Mouse (Mus musculus): ENCODE measurements around the gene Cpne4.

Gene Cpne4

DNA sequence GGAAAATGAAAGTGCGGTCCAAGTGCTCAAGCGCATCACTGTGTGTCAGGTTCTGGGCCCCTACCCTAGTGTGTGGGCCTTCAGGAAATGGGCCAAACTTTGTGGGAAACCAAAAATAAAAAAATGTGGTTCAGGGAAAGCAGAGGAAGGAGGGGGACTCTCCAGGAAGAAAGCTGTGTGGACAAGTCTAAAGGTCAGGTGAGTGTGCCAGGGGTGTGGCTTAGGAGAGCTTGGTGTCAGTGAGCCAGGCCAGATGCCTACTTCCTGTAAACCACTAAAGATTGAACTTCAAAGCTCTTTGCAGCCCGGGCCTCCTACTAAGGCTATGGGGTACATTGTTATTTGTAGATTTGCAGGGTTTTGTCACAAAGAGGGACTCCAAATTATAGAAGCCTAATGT, 327.1 kb downstream of the Cpne4 start:
- no peak for DNase-seq (ENCODE audit: low read depth, low spot score)

- no peak for DNase-seq (ENCODE audit: low read depth, low spot score)
Observed at GRCm38 (mm10) chr9:104877014-104877413, 329.9 kb downstream of the Cpne4 start.

DNA sequence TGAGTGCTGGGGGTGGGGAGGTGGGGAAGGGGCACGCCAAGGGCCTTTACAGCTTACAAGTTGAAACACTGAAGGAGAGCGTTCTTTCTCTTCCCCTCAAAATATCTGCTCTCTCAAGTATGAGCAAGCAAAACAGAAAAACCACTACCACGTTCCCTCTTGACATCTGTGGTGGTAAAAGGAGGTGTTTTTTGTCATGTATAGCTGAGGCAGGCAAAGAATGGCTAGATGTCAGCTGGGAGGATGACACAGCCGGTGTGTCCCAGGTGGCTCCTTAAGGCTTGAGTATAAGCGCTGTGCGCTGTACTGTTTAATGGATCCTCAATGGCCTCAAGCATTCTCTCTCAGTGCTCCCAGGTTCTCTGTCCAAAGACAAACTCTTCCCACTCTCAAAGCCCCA, 331.5 kb downstream of the Cpne4 start:
- DNase-seq (ENCODE audit: low read depth, low spot score), result no peak

DNA sequence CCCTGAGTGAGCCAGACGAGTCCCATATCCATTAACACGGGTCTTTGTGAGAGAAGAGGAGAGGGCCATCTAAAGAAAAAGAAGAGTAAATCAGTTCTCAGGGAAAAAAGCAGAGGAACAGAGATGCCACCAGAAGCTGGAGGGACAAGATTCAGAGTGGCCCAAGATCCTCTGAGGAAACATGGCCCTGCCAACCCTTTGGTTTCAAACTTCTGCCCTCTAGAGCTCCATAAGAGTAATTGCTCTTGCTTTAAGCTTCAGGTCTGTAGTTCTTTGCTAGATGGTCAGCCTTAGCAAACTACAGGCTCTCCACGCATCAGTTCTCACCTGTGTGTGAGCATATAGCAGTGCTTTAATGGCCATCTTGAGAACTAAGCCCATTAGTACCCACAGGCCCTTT, 343.4 kb downstream of the Cpne4 start:
- DNase-seq (ENCODE audit: low read depth, low spot score), result no peak

GRCm38 (mm10) chr9:104895360-104895759, 348.3 kb downstream of the Cpne4 start:
- DNase-seq (ENCODE audit: low read depth, low spot score), result no peak

- no peak for DNase-seq (ENCODE audit: low read depth, low spot score)
Observed at GRCm38 (mm10) chr9:104901118-104901517, 354.0 kb downstream of the Cpne4 start.

DNA sequence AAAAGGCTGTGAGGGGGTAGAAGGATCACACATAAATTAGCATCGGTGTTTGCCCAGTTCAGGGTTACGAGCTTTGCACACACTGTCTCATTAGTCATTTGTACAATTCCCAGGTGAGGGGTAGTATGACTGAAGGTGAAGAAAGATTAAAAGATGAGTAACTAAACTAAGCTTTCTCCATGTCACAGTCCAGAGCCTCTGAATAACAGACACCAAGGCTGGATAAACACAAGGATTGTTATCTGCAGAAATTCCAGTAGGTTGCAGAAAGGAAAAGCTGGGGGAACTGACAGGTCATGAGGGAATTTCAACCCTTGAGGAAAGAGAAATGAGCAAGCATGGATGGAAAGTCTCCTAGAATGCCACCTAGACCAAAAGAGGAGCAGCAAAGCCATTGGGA, 354.7 kb downstream of the Cpne4 start:
- no peak for DNase-seq (ENCODE audit: low read depth, low spot score)

GRCm38 (mm10) chr9:104912686-104913085, 365.6 kb downstream of the Cpne4 start:
- DNase-seq (ENCODE audit: low read depth, low spot score), result no peak

DNA sequence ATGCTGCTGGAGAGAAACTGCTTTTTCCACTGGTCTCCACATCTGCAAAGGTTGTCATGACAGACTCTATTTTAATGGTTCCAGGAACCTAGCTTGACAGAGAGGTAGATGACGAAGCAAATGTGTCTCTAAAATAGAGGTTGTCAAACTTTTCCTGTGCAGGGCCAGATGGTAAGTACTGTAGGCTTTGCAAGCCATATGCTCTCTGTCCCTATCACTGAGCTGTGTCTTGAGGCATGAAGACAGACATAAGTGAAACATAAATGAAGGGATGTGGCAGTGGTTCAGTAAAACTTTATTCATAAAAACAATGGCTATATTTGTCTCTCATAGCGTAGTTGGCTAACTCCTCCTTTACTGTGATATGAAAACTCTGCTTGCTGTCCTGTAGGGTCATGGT, 366.2 kb downstream of the Cpne4 start:
- no peak for DNase-seq (ENCODE audit: low read depth, low spot score)

- DNase-seq (ENCODE audit: low read depth, low spot score), result no peak
Observed at GRCm38 (mm10) chr9:104921197-104921596, 374.1 kb downstream of the Cpne4 start.

DNA sequence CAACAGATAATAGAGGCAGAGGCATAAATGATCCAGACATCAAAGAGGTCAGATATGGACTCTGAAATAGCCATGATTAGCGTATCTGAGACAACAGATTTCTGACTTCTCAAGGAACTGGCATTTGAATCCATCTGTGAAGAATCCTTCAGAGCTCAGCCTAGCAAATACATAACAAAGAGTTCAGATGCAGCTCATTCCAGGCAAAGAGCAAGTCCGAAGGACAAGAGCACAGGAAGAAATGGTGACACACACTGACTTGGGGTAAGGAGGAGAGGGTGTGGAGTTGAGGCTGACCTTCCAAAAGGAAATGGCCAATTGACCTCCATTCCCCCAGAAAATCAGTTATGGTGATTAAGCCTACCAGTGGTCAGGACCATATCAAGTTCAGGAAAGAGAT, 375.0 kb downstream of the Cpne4 start:
- no peak for DNase-seq (ENCODE audit: low read depth, low spot score)

- no peak for DNase-seq (ENCODE audit: low read depth, low spot score)
Observed at GRCm38 (mm10) chr9:104928806-104929205, 381.7 kb downstream of the Cpne4 start.

- no peak for DNase-seq (ENCODE audit: low read depth, low spot score)
Observed at GRCm38 (mm10) chr9:104940389-104940788, 393.3 kb downstream of the Cpne4 start.

- DNase-seq (ENCODE audit: low read depth, low spot score), result no peak
Observed at GRCm38 (mm10) chr9:104950551-104950950, 403.5 kb downstream of the Cpne4 start.

DNA sequence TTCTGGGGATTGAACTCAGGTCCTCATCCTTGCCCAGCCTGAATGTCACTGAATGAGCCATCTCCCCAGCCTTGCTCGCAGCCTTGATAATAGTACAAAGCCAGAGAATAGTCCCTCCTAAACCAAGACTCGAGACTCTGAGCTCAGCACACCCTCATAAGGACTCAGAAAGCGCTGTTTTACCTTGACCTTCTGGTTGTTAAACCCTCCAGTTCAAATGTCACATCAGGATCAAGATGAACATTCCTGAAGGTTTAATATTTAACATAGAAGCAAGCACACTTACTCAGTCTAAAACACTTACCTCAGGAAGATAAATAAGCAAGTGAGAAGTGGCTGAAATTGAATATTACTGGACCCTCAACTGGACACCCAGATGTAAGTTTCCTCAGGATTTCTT, 405.1 kb downstream of the Cpne4 start:
- DNase-seq (ENCODE audit: low read depth, low spot score), result no peak

DNA sequence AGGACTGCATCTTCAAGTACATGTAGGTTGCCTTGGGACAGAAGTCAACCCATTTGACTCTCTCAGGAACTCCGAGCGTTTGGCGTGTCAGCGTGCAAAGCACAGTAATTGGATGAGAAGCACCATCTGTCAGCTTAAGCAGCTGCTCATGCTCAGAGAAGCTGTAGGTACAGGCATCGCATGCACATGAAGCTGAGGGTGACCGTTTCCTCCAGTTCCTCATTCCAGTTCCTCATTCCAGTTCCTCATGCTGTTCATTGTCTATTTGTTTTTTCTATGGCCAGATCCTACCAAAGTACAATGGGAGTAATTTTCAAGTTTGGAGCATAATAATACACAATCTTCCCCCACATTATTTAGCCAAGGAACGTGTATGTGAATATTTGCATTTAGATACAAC, 425.7 kb downstream of the Cpne4 start:
- DNase-seq (ENCODE audit: low read depth, low spot score), result no peak

DNA sequence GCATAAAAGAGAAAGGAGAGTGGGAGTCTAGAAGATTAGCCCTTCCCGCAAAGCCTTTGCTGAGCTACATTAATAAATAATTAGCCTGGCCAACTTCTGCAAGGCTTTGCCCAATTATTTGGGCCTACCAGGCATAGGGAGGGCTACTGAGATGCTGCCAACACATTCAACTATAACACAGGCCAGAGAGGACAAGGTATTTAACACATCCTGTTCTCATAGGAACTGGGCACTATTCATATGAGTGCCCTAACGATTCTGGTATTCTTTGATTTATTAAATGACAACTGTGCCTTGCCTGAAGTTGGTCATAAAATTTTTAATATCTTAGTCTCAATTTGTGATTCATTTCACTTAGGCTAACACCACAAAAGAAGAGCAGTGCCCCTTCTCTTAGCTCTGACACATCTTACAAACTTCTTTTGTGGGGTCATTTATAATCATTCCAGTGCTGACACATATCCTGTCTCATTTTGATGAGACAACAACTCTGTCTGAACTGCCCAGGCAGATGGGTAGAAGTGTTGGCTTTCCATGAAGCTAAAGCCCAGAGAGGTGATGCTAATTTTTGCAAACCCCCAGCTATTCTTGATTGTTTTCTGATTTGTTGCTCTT, 435.0 kb downstream of the Cpne4 start:
- DNase-seq (ENCODE audit: low read depth, low spot score), result no peak

DNA sequence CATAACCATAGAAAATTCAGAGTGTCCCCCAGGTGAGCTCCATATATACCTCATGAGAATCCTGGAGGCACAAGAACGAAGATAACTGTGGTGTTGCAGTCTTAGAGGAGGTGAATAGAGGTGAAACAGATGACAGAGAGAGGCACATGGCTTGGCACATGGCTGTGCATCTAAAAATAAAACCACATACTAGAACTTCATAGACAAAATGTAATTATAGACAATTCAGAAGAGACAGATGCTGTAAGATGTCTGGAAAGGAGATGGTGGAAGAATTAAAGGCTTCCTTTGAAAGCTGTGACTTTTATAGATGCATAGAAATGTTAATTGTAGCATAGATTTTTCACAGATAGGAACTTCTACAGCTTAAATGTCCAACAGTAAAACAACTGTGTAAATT, 451.1 kb downstream of the Cpne4 start:
- no peak for DNase-seq (ENCODE audit: low read depth, low spot score)

- no peak for DNase-seq (ENCODE audit: low read depth, low spot score)
Observed at GRCm38 (mm10) chr9:105010721-105011120, 463.6 kb downstream of the Cpne4 start.

GRCm38 (mm10) chr9:105018186-105018585, 471.1 kb downstream of the Cpne4 start:
- no peak for DNase-seq (ENCODE audit: low read depth, low spot score)

GRCm38 (mm10) chr9:105028311-105028710, 481.2 kb downstream of the Cpne4 start:
- DNase-seq (ENCODE audit: low read depth, low spot score), result no peak

DNA sequence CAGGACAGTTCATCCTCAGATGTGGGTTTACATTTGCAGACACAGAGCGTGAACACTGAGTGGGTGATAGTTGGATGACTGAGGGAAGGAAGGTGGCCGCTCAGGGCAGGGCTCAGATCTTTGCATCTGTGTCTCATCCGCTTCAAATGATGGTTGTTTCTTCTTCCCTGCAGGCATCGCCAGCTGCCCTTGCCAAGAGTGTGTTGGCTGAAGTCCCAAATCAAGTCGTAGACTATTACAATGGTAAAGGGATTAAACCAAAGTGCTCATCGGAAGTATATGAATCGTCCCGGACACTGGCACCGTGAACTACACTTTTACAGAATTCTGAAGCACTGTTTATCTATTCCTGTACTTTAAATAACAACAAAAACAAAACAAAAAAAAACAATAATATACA, 485.5 kb downstream of the Cpne4 start:
- no peak for DNase-seq (ENCODE audit: low read depth, low spot score)

DNA sequence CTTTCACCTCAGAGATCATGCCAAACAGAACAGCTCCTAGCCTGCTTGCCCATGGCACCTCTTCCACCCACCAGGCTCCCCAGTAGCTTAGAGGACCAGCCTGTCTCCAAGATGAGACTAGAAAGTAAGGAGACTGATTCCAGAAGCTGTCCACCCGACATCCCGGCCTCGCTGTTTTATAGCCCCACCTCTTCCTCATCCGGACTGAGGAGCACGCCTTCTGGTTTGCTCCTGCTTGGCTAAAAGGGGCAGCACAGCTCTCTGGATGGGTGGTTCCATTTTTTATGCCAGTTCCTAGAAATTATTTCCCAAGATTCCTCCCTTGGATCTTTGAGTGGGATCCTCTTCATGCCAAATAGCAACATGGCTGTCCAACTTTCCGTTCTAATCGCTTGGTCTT, 486.6 kb downstream of the Cpne4 start:
- no peak for DNase-seq (ENCODE audit: low read depth, low spot score)

- DNase-seq (ENCODE audit: low read depth, low spot score), result no peak
Observed at GRCm38 (mm10) chr9:105037847-105038246, 490.8 kb downstream of the Cpne4 start.
